Mouse (Mus musculus) layer of hippocampus, postnatal 25 days (tissue): Measurements from ENCODE around the gene Ube2j2. TPM values are rescaled to one million over a fixed set of nuclear protein-coding genes. Genes with fewer than 3 reads are reported as not detected.

Experiments
- microRNA-seq, 2 experiments: library from miRNA; unstranded; fragments of <30 nt; microRNA quantifications; one replicate each; pipeline ENCODE4 v1.2.0; 2021
- total RNA-seq, 2 experiments: library from RNA; stranded (reverse); gene quantifications; 2 replicates each; pipeline ENCODE4 v1.2.3; 2021

Ube2j2 gene
- total RNA-seq, 2 experiments from 2014 or later = 71.5 to 73.6 TPM

Small RNA genes lying within 50 kb of the gene (microRNA-seq; reads per million reads assigned to microRNA genes)
- gene Gm22991 = 0 reads per million in 2 experiments

Other genes starting within 250 kb of the Ube2j2 start
- 10 to 100 TPM; 23.9 to 27.5 TPM for gene Fndc10, start 249.5 kb upstream of the Ube2j2 start, total RNA-seq
- 10 to 100 TPM; 78.8 to 84.0 TPM for gene Ssu72, start 239.0 kb upstream of the Ube2j2 start, total RNA-seq
- gene Tmem240, start 209.0 kb upstream of the Ube2j2 start, total RNA-seq = 10 to 100 TPM; 38.0 to 39.7 TPM
- gene Atad3a, start 182.7 kb upstream of the Ube2j2 start, total RNA-seq = 10 to 100 TPM; 47.5 to 56.3 TPM
- 10 to 100 TPM in 1 of 2 experiments, 1 to 10 TPM in 1; 9.7 to 10.3 TPM for gene Vwa1, start 169.1 kb upstream of the Ube2j2 start, total RNA-seq
- gene Tmem88b, start 158.0 kb upstream of the Ube2j2 start, total RNA-seq = 10 to 100 TPM; 31.3 to 33.9 TPM
- gene Ankrd65, start 153.4 kb upstream of the Ube2j2 start, total RNA-seq = not detected
- 10 to 100 TPM; 82.3 to 93.0 TPM for gene Mrpl20, start 141.0 kb upstream of the Ube2j2 start, total RNA-seq
- 10 to 100 TPM; 72.2 to 91.2 TPM for gene Ccnl2, start 131.3 kb upstream of the Ube2j2 start, total RNA-seq
- gene Aurkaip1, start 112.6 kb upstream of the Ube2j2 start, total RNA-seq = 100 to 1,000 TPM in 1 of 2 experiments, 10 to 100 TPM in 1; 95.9 to 105 TPM
- gene Mxra8, start 104.2 kb upstream of the Ube2j2 start, total RNA-seq = 1 to 10 TPM; 7.5 to 7.7 TPM
- gene Dvl1, start 96.4 kb upstream of the Ube2j2 start, total RNA-seq = 10 to 100 TPM; 75.6 to 77.2 TPM
- under 1 TPM; 0.31 to 0.32 TPM for gene Tas1r3, start 80.5 kb upstream of the Ube2j2 start, total RNA-seq
- gene Cptp, start 74.4 kb upstream of the Ube2j2 start, total RNA-seq = 10 to 100 TPM; 29.7 to 33.0 TPM
- 10 to 100 TPM; 35.6 to 36.4 TPM for gene Ints11, start 74.3 kb upstream of the Ube2j2 start, total RNA-seq
- 10 to 100 TPM; 58.3 to 69.5 TPM for gene Pusl1, start 52.0 kb upstream of the Ube2j2 start, total RNA-seq
- 100 to 1,000 TPM; 127 to 145 TPM for gene Acap3, start 52.0 kb upstream of the Ube2j2 start, total RNA-seq
- gene C1qtnf12, start 18.5 kb downstream of the Ube2j2 start, total RNA-seq = 10 to 100 TPM; 16.7 to 17.7 TPM
- gene B3galt6, start 48.8 kb downstream of the Ube2j2 start, total RNA-seq = 10 to 100 TPM; 10.4 to 11.2 TPM
- gene Sdf4, start 49.0 kb downstream of the Ube2j2 start, total RNA-seq = 100 to 1,000 TPM; 180 to 193 TPM
- 1 to 10 TPM; 1.0 to 2.2 TPM for gene Tnfrsf4, start 70.0 kb downstream of the Ube2j2 start, total RNA-seq
- gene Tnfrsf18, start 82.3 kb downstream of the Ube2j2 start, total RNA-seq = not detected
- gene Ttll10, start 115.6 kb downstream of the Ube2j2 start, total RNA-seq = under 1 TPM; 0.12 to 0.31 TPM
- gene 9430015G10Rik, start 166.2 kb downstream of the Ube2j2 start, total RNA-seq = 10 to 100 TPM; 21.6 to 30.3 TPM
- gene Rnf223, start 186.7 kb downstream of the Ube2j2 start, total RNA-seq = under 1 TPM; 0.59 to 0.89 TPM